Mouse (Mus musculus) spleen, postnatal 0 days (tissue): ENCODE data around the gene Rfx7. TPM values are rescaled to one million over a fixed set of nuclear protein-coding genes. Genes with fewer than 3 reads are reported as not detected.

Experiments used
- polyA plus RNA-seq: library from polyadenylated mRNA; unstranded; fragments of >200 nt; fragmentation: Nextera tagmentation; extraction: Ambion mirVana; gene quantifications from 2 replicates; pipeline ENCODE4 v1.2.1, GENCODE M21; 2015

Gene Rfx7
- 5.6 and 6.0 TPM in 2 replicates for polyA plus RNA-seq

GRCm38 (mm10) chr9:72531996-72532380, at the start of gene Rfx7:
Rfx7 (plus strand) TSS chr9:72532240.

GRCm38 (mm10) chr9:72492194-72492565, 39.9 kb upstream of the Rfx7 start, which contains the start of gene Tex9:
Tex9 (minus strand) TSS chr9:72492212.

GRCm38 (mm10) chr9:72661895-72662661, 130.0 kb downstream of the Rfx7 start, which contains the start of gene Nedd4:
Nedd4 (plus strand) TSS chr9:72662346.

Other genes with a start within 250 kb of the Rfx7 start
- 118 and 138 TPM in 2 replicates for gene Mns1, start 94.2 kb upstream of the Rfx7 start, polyA plus RNA-seq
- gene Tex9, start 40.0 kb upstream of the Rfx7 start, polyA plus RNA-seq: 13.3 and 15.8 TPM in 2 replicates
- 132 and 154 TPM in 2 replicates for gene Nedd4, start 130.1 kb downstream of the Rfx7 start, polyA plus RNA-seq